Mouse (Mus musculus): Measurements from ENCODE around the gene Gucy2c.

GRCm38 (mm10) chr6:136672467-136672866 lies 109.1 kb downstream of the Gucy2c start:
- TF ChIP-seq CTCF (IDR thresholded peaks at IDR 0.05; ENCODE audit: extremely low read depth, insufficient read depth, insufficient read length, insufficient replicate concordance) (no peak), POLR2A (IDR thresholded peaks at IDR 0.05; ENCODE audit: low read depth, low read length) (no peak)
